Mouse (Mus musculus): Measurements from ENCODE around the gene Foxo4.

- no peak for TF ChIP-seq CTCF (IDR thresholded peaks at IDR 0.05; ENCODE audit: extremely low read depth, insufficient read depth, low read length)
- TF ChIP-seq POLR2A (IDR thresholded peaks at IDR 0.05; ENCODE audit: extremely low read depth, insufficient read depth, low read length), result no peak
Measured at GRCm38 (mm10) chrX:101245011-101245410, 9.3 kb upstream of the Foxo4 start.
